Mouse (Mus musculus): ENCODE results near the gene Rnls. TPM values are rescaled to one million over a fixed set of nuclear protein-coding genes. Genes with fewer than 3 reads are reported as not detected.

Gene Rnls
- polyA plus RNA-seq, 1 experiment from 2014 or later: 7.5 TPM

DNA sequence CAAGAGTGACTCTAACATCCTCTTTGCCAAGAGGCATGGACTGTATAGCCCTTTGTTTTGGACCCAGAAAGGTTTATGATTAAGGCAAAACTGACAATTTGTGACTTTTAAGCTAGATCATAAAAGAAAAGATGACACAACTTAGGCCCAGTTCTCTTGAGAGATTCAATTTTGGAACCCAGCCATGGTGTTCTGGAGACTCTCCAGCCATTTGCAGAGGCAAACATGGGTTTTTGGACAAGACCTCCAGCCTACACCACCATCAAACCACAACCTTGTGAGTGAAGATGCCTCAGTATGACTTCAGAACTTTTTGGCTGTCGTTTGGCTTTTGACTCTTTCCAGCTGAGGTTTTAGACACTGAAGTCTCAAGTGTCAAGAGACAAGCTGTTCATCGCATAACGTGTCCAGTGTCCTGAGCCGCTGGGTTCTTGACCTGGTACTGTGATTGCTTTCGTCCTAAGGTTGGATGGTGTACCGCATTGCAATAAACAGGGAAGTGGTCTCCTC, 174.2 kb downstream of the Rnls start:
- Histone ChIP-seq H3K36me3 (ENCODE audit: control insufficient read depth, insufficient read depth, low read length) (no peaks in the 10 kb centered on the region), H3K4me1 (replicated peaks; ENCODE audit: control insufficient read depth, insufficient read depth, low read length) (peaks cover 4% of the 10 kb centered on the region; the same call in 1 of the 2 replicates), H3K9ac (ENCODE audit: low read length) (no peak overlapping the region), H3K4me2 (ENCODE audit: low read depth, low read length) (no peak overlapping the region), H3K27me3 (ENCODE audit: control insufficient read depth, insufficient read depth, low read depth, low read length) (no peaks in the 10 kb centered on the region), H3K4me3 (ENCODE audit: low read length) (no peak overlapping the region), H3K9me3 (ENCODE audit: control insufficient read depth, low read length) (no peaks in the 10 kb centered on the region), H3K27ac (ENCODE audit: low read length) (no peak overlapping the region)
- no peak for ATAC-seq (ENCODE audit: low read depth)
- whole genome bisulfite sequencing: 73% methylated on average over 6 of the region's 6 CpGs

DNA sequence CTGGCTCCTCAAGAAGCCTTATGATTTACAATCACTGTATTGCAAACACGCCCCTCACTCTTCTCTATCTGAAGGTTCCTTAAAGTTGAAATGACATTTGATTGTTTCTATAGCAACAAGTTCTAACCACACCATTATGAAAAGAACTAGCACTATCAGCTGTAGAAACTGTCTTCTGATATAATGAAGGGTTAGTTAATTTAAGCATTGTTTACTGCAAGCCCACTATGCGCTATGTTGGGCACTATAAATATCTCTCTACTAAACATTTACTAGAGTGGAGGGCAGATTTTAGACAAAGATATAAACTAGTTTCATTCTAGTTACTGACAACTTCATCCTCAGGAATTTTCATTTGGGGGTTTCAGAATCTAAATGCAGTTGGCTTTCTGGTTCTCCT, 182.4 kb downstream of the Rnls start:
- Histone ChIP-seq H3K9me3 (ENCODE audit: control insufficient read depth, low read length) (no peaks in the 10 kb centered on the region), H3K27ac (ENCODE audit: low read length) (no peak overlapping the region), H3K36me3 (ENCODE audit: control insufficient read depth, insufficient read depth, low read length) (no peaks in the 10 kb centered on the region), H3K27me3 (ENCODE audit: control insufficient read depth, insufficient read depth, low read depth, low read length) (no peaks in the 10 kb centered on the region), H3K9ac (ENCODE audit: low read length) (no peak overlapping the region), H3K4me1 (replicated peaks; ENCODE audit: control insufficient read depth, insufficient read depth, low read length) (no peaks in the 10 kb centered on the region), H3K4me2 (ENCODE audit: low read depth, low read length) (no peak overlapping the region), H3K4me3 (ENCODE audit: low read length) (no peak overlapping the region)
- ATAC-seq (ENCODE audit: low read depth): no peak
- WGBS: 82% methylated on average over 2 of the region's 2 CpGs

DNA sequence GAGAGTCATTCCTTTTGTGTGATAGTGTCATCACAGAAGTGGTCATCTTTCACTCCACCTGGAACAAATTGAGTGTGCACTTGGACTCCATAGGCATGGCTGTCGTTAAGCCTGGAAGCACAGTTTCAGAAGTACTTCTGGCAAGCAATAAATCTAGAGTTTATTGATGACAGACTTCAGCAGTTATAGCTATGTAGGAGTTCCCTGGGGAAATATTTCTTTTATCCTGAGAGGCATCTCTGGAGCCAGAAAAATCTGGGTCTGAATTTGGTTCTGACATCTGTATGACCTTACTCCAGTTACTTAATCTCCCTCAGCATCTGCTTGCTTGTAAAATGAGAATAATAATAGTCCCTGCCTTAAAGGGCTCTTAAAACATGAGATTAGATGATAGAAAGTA, 184.1 kb downstream of the Rnls start:
- Histone ChIP-seq H3K4me1 (replicated peaks; ENCODE audit: control insufficient read depth, insufficient read depth, low read length) (no peaks in the 10 kb centered on the region), H3K4me3 (ENCODE audit: low read length) (no peak overlapping the region), H3K9me3 (ENCODE audit: control insufficient read depth, low read length) (no peaks in the 10 kb centered on the region), H3K27me3 (ENCODE audit: control insufficient read depth, insufficient read depth, low read depth, low read length) (no peaks in the 10 kb centered on the region), H3K27ac (ENCODE audit: low read length) (no peak overlapping the region), H3K4me2 (ENCODE audit: low read depth, low read length) (no peak overlapping the region), H3K9ac (ENCODE audit: low read length) (no peak overlapping the region), H3K36me3 (ENCODE audit: control insufficient read depth, insufficient read depth, low read length) (no peaks in the 10 kb centered on the region)
- ATAC-seq (ENCODE audit: low read depth): no peak
- WGBS: 49% methylated on average over 1 of the region's 1 CpGs

- H3K4me1 ChIP-seq (replicated peaks; ENCODE audit: control insufficient read depth, insufficient read depth, low read length): no peaks in the 10 kb centered on the region
- H3K9me3 ChIP-seq (ENCODE audit: control insufficient read depth, low read length): no peaks in the 10 kb centered on the region
- H3K27me3 ChIP-seq (ENCODE audit: control insufficient read depth, insufficient read depth, low read depth, low read length): no peaks in the 10 kb centered on the region
- no peaks in the 10 kb centered on the region for H3K36me3 ChIP-seq (ENCODE audit: control insufficient read depth, insufficient read depth, low read length)
- ATAC-seq (ENCODE audit: low read depth): no peak
- H3K27ac ChIP-seq (ENCODE audit: low read length): no peak overlapping the region
- 88% methylated on average over 2 of the region's 2 CpGs for WGBS
- no peak overlapping the region for H3K9ac ChIP-seq (ENCODE audit: low read length)
- H3K4me3 ChIP-seq (ENCODE audit: low read length): no peak overlapping the region
- no peak overlapping the region for H3K4me2 ChIP-seq (ENCODE audit: low read depth, low read length)
Measured at GRCm38 (mm10) chr19:33205389-33205788, 186.7 kb downstream of the Rnls start.

DNA sequence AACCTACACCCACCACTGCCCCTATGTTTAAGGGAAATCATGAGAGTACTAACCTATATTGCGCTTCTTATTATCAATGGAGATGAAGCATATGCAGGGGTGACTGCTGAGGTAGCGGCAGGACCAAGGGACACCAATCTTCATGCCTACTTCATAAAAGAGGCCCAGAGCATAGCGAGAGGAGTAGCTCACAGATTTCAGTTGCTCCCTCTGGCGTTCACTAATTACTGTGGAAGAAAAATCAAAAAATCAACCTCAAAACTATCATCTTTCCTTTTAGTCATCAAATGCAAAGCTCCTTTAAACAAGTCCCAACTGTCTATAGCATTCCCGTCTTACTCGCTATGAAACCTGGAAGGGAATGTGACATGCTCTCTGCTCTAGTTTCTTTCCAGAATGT, 189.7 kb downstream of the Rnls start:
- no peaks in the 10 kb centered on the region for H3K4me1 ChIP-seq (replicated peaks; ENCODE audit: control insufficient read depth, insufficient read depth, low read length)
- no peaks in the 10 kb centered on the region for H3K27me3 ChIP-seq (ENCODE audit: control insufficient read depth, insufficient read depth, low read depth, low read length)
- H3K36me3 ChIP-seq (ENCODE audit: control insufficient read depth, insufficient read depth, low read length): no peaks in the 10 kb centered on the region
- no peak overlapping the region for H3K4me2 ChIP-seq (ENCODE audit: low read depth, low read length)
- no peaks in the 10 kb centered on the region for H3K9me3 ChIP-seq (ENCODE audit: control insufficient read depth, low read length)
- H3K27ac ChIP-seq (ENCODE audit: low read length): no peak overlapping the region
- ATAC-seq (ENCODE audit: low read depth): no peak
- no peak overlapping the region for H3K4me3 ChIP-seq (ENCODE audit: low read length)
- H3K9ac ChIP-seq (ENCODE audit: low read length): no peak overlapping the region
- WGBS: 83% methylated on average over 6 of the region's 6 CpGs

DNA sequence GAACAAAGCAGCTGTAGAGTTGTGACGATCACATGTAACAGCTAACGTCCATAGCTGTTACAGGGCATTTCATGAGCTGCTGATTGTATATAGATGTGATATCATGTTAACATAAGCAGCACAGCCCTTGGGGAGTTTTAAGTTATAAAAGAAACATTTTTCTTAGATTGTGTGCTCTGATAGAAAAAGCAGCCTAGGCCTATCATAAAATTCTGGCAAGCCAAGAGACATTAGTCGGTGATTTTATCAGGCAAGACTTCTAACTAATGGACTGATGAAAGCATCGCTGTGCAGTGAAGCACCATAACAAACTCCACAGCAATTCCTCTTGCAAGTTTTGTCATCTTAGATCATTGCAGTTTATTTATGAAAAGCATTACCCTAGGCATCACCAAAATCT, 190.9 kb downstream of the Rnls start:
- H3K4me3 ChIP-seq (ENCODE audit: low read length): no peak overlapping the region
- peak; percentile 34; the same call in 1 of the 2 replicates for ATAC-seq (ENCODE audit: low read depth)
- no peak overlapping the region for H3K4me2 ChIP-seq (ENCODE audit: low read depth, low read length)
- H3K27me3 ChIP-seq (ENCODE audit: control insufficient read depth, insufficient read depth, low read depth, low read length): no peaks in the 10 kb centered on the region
- H3K4me1 ChIP-seq (replicated peaks; ENCODE audit: control insufficient read depth, insufficient read depth, low read length): no peaks in the 10 kb centered on the region
- no peaks in the 10 kb centered on the region for H3K36me3 ChIP-seq (ENCODE audit: control insufficient read depth, insufficient read depth, low read length)
- 39% methylated on average over 4 of the region's 4 CpGs for WGBS
- no peak overlapping the region for H3K27ac ChIP-seq (ENCODE audit: low read length)
- H3K9me3 ChIP-seq (ENCODE audit: control insufficient read depth, low read length): no peaks in the 10 kb centered on the region
- H3K9ac ChIP-seq (ENCODE audit: low read length): no peak overlapping the region

DNA sequence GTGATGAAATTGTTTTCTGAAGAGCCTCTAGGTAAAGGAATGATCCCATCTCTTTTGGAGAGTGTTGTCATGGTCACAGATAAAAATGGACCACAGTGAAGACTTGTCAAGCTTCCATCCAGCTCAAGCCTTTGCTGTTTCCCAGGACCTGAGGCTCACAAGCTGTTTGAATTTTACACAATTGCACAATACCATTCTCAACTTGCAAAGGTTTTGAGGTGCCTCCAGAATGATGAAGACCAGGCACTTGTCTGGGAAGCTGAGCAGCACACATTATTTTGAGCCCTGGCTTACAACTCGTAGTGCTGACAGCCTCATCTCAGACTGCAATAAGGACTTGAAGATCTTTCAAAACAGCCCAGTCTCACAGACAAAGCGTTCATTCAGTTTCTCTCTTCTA, 200.0 kb downstream of the Rnls start:
- Histone ChIP-seq H3K9me3 (ENCODE audit: control insufficient read depth, low read length) (no peaks in the 10 kb centered on the region), H3K36me3 (ENCODE audit: control insufficient read depth, insufficient read depth, low read length) (no peaks in the 10 kb centered on the region), H3K4me2 (ENCODE audit: low read depth, low read length) (no peak overlapping the region), H3K4me3 (ENCODE audit: low read length) (no peak overlapping the region), H3K27me3 (ENCODE audit: control insufficient read depth, insufficient read depth, low read depth, low read length) (no peaks in the 10 kb centered on the region), H3K4me1 (replicated peaks; ENCODE audit: control insufficient read depth, insufficient read depth, low read length) (no peaks in the 10 kb centered on the region), H3K27ac (ENCODE audit: low read length) (no peak overlapping the region), H3K9ac (ENCODE audit: low read length) (no peak overlapping the region)
- ATAC-seq (ENCODE audit: low read depth): no peak
- 59% methylated on average over 2 of the region's 2 CpGs for WGBS

- no peak overlapping the region for H3K9ac ChIP-seq (ENCODE audit: low read length)
- no peaks in the 10 kb centered on the region for H3K4me1 ChIP-seq (replicated peaks; ENCODE audit: control insufficient read depth, insufficient read depth, low read length)
- no peak overlapping the region for H3K4me3 ChIP-seq (ENCODE audit: low read length)
- ATAC-seq (ENCODE audit: low read depth): no peak
- no peaks in the 10 kb centered on the region for H3K36me3 ChIP-seq (ENCODE audit: control insufficient read depth, insufficient read depth, low read length)
- no peaks in the 10 kb centered on the region for H3K9me3 ChIP-seq (ENCODE audit: control insufficient read depth, low read length)
- H3K27ac ChIP-seq (ENCODE audit: low read length): no peak overlapping the region
- no peak overlapping the region for H3K4me2 ChIP-seq (ENCODE audit: low read depth, low read length)
- WGBS: 73% methylated on average over 1 of the region's 1 CpGs
- H3K27me3 ChIP-seq (ENCODE audit: control insufficient read depth, insufficient read depth, low read depth, low read length): no peaks in the 10 kb centered on the region
Measured at GRCm38 (mm10) chr19:33188766-33189165, 203.3 kb downstream of the Rnls start.

- no peaks in the 10 kb centered on the region for H3K36me3 ChIP-seq (ENCODE audit: control insufficient read depth, insufficient read depth, low read length)
- no peak overlapping the region for H3K9ac ChIP-seq (ENCODE audit: low read length)
- H3K4me1 ChIP-seq (replicated peaks; ENCODE audit: control insufficient read depth, insufficient read depth, low read length): peaks cover 10% of the 10 kb centered on the region; the same call in 1 of the 2 replicates
- H3K4me3 ChIP-seq (ENCODE audit: low read length): no peak overlapping the region
- no peak overlapping the region for H3K4me2 ChIP-seq (ENCODE audit: low read depth, low read length)
- no peaks in the 10 kb centered on the region for H3K9me3 ChIP-seq (ENCODE audit: control insufficient read depth, low read length)
- ATAC-seq (ENCODE audit: low read depth): peak; percentile 93
- H3K27me3 ChIP-seq (ENCODE audit: control insufficient read depth, insufficient read depth, low read depth, low read length): no peaks in the 10 kb centered on the region
- H3K27ac ChIP-seq (ENCODE audit: low read length): 0 out of 2 replicates have a peak overlapping the region, but pooled peaks have one; percentile 27
- 40% methylated on average over 5 of the region's 5 CpGs for WGBS
Measured at GRCm38 (mm10) chr19:33179595-33179994, 212.5 kb downstream of the Rnls start.

- Histone ChIP-seq H3K9me3 (ENCODE audit: control insufficient read depth, low read length) (no peaks in the 10 kb centered on the region), H3K9ac (ENCODE audit: low read length) (no peak overlapping the region), H3K36me3 (ENCODE audit: control insufficient read depth, insufficient read depth, low read length) (no peaks in the 10 kb centered on the region), H3K4me3 (ENCODE audit: low read length) (no peak overlapping the region), H3K27me3 (ENCODE audit: control insufficient read depth, insufficient read depth, low read depth, low read length) (no peaks in the 10 kb centered on the region), H3K27ac (ENCODE audit: low read length) (no peak overlapping the region), H3K4me1 (replicated peaks; ENCODE audit: control insufficient read depth, insufficient read depth, low read length) (peaks cover 10% of the 10 kb centered on the region; the same call in 1 of the 2 replicates), H3K4me2 (ENCODE audit: low read depth, low read length) (no peak overlapping the region)
- WGBS: 60% methylated on average over 3 of the region's 3 CpGs
- ATAC-seq (ENCODE audit: low read depth): no peak
Measured at GRCm38 (mm10) chr19:33178866-33179265, 213.2 kb downstream of the Rnls start.
